Mouse (Mus musculus): ENCODE measurements at regions not wholly inside any gene's neighbourhood (a gene's known extent, or its start where the extent isn't known, plus 50 kb on each side); places are given as distances from the start of the nearest gene placed in this dataset.
"Not testable (repeated sequence)": the region's sequence is repeated elsewhere in the genome, so short reads cannot be mapped to it uniquely, and the experiment has no call there.

DNA sequence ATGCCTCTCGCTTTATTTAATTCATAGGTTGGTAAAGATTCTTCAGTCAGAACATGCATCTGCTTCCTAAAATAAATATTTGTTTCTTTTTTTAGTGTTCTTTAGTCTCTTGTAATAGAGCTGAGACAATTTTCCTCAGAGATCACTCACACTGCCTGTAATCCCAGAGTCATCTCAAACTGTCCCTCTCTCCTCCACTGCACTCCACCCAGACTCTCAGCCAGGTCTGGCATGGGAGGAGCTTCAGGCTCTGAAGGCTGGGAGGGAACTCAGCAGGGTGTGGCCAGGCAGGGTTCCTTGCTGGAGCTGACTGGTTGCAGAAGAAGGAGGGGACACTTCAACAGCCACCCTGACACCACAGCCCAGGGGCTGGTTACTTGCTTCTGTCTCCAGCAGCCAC, 524.8 kb downstream of the Dad1 start:
- not testable (repeated sequence) for DNase-seq (ENCODE audit: low spot score in 2 of 2)

- not testable (repeated sequence) for DNase-seq (ENCODE audit: low spot score in 2 of 2)
Observed at GRCm38 (mm10) chr14:53726914-53727313, 527.0 kb downstream of the Dad1 start.

- DNase-seq (ENCODE audit: low spot score in 2 of 2): not testable (repeated sequence)
Observed at GRCm38 (mm10) chr14:53723611-53724010, 530.3 kb downstream of the Dad1 start.

- DNase-seq (ENCODE audit: low spot score in 2 of 2): not testable (repeated sequence)
Observed at GRCm38 (mm10) chr14:53721901-53722300, 532.0 kb downstream of the Dad1 start.

GRCm38 (mm10) chr14:53709627-53710026, 544.3 kb downstream of the Dad1 start:
- DNase-seq (ENCODE audit: low spot score in 2 of 2): not testable (repeated sequence)

DNA sequence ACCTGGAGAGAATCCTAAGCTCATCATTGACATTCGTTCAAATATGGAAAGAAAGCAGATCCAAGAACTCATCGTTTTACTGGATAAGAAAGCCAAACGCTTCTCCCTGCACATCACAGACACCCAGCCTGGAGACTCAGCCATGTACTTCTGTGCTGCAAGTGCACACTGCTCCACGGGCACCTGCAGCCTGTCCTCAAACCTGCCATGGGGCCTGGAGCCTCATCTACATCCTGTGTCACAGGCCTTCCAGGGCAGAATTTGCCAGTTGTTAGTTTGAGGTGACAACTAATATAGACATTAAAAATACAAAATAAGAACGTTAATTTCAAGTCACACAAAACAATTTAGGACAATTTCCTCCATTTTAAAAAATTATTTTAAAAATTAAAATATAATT, 549.6 kb downstream of the Dad1 start:
- DNase-seq (ENCODE audit: low spot score in 2 of 2): not testable (repeated sequence)

DNA sequence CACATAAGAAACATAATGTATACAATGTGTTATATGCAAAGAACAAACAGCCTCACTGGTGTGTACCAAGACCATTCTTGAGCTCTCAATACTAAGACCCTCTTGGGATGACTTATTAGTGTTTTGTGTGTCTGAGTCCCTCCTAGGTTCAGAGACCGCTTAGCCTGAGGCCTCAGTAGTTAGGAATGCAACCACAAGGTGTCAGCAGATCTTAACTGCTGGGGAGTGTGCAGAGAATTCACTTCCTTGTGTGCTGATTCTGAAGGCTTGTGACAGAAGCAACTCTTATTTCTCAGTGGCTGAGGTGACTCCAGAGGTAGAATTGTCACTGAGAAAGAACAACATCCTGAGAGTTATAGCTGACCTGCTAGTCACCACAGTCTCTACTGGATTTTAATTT, 550.3 kb downstream of the Dad1 start:
- not testable (repeated sequence) for DNase-seq (ENCODE audit: low spot score in 2 of 2)

DNA sequence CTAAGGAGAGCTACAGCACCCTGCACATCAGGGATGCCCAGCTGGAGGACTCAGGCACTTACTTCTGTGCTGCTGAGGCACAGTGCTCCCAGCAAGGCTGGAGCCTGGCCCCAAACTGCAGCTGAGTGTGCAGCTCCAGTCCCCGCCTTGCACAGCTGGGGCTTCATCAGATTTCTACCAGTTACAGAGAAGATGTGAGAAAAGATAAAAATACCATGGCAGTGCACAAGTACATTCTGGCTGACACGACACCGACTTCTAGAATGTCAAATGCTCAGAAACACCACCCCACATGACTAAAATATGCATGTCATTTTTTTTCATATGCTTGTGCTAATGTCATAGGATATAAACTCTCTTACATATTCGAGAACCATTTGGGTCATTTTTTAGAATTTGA, 569.8 kb downstream of the Dad1 start:
- DNase-seq (ENCODE audit: low spot score in 2 of 2): not testable (repeated sequence)

DNA sequence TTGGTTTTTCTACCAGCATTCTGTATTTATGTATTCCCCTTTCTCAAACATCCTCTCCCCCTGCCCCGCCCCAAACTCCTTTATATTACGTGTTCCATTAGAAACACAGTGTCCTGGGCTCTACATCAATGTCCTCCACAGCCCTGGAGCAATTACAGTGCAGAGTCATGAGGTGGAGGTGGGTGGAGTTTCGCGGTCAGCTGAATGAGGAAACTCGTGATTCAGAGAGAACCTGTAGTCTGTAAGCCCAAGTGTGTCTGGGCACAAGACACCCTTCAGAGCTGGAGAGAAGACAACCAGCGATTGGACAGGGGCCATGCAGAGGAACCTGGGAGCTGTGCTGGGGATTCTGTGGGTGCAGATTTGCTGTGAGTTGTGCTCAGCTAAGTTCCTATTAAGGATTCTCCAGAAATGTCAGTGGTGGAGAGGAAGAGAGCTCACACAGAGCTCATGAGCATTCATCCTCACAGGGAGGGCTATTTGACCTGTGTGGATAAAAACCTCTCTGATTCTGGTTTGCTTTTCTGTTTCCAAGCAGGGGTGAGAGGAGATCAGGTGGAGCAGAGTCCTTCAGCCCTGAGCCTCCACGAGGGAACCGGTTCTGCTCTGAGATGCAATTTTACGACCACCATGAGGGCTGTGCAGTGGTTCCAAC, 570.4 kb downstream of the Dad1 start:
- not testable (repeated sequence) for DNase-seq (ENCODE audit: low spot score in 2 of 2)

GRCm38 (mm10) chr14:53682679-53683078, 571.2 kb downstream of the Dad1 start:
- not testable (repeated sequence) for DNase-seq (ENCODE audit: low spot score in 2 of 2)

GRCm38 (mm10) chr14:53681320-53681719, 572.6 kb downstream of the Dad1 start:
- not testable (repeated sequence) for DNase-seq (ENCODE audit: low spot score in 2 of 2)

- peak in 1 of 2 experiments; percentile 1 for DNase-seq (ENCODE audit: low spot score in 2 of 2)
Observed at GRCm38 (mm10) chr14:53665681-53666080, 588.2 kb downstream of the Dad1 start.

- DNase-seq (ENCODE audit: low spot score in 2 of 2): not testable (repeated sequence)
Observed at GRCm38 (mm10) chr14:53662700-53663355, 591.1 kb downstream of the Dad1 start.

- not testable (repeated sequence) for DNase-seq (ENCODE audit: low spot score in 2 of 2)
Observed at GRCm38 (mm10) chr14:53654669-53655068, 599.2 kb downstream of the Dad1 start.

- not testable (repeated sequence) for DNase-seq (ENCODE audit: low spot score in 2 of 2)
Observed at GRCm38 (mm10) chr14:53651061-53651460, 602.8 kb downstream of the Dad1 start.

- not testable (repeated sequence) for DNase-seq (ENCODE audit: low spot score in 2 of 2)
Observed at GRCm38 (mm10) chr14:53649189-53649588, 604.7 kb downstream of the Dad1 start.

GRCm38 (mm10) chr14:53640441-53640840, 613.5 kb downstream of the Dad1 start:
- DNase-seq (ENCODE audit: low spot score in 2 of 2): not testable (repeated sequence)

DNA sequence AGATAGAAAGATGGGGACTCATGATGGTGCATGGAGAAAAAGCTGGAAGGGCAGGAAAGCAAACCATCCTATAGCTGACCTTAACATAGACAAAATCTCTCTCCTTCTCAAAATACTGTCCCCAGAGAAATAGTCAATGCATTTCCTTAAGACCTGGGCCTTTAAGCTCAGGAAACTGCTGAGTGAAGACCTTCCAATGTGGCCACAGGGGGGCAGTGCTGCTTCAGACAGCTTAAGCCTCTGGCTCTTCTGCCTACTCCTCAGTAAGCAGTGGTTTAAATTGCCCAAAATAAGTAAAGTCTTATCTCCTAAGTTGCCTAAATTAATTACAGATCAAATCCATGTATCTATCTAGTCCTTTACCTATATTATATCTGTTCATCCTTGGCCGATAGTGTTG, 616.2 kb downstream of the Dad1 start:
- not testable (repeated sequence) for DNase-seq (ENCODE audit: low spot score in 2 of 2)

DNA sequence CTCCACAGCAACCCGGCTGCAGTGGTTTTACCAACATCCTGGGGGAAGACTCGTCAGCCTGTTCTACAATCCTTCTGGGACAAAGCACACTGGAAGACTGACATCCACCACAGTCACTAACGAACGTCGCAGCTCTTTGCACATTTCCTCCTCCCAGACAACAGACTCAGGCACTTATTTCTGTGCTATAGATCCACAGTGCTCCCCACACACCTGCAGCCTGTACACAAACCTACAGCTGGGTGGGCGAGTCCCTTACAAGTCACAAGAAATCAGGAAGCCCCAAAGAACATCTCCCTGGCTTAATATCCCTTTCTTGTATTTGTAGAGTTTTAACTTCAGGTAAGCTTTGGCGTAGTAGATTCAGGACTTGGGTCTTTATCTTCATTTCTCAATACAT, 618.7 kb downstream of the Dad1 start:
- not testable (repeated sequence) for DNase-seq (ENCODE audit: low spot score in 2 of 2)

DNA sequence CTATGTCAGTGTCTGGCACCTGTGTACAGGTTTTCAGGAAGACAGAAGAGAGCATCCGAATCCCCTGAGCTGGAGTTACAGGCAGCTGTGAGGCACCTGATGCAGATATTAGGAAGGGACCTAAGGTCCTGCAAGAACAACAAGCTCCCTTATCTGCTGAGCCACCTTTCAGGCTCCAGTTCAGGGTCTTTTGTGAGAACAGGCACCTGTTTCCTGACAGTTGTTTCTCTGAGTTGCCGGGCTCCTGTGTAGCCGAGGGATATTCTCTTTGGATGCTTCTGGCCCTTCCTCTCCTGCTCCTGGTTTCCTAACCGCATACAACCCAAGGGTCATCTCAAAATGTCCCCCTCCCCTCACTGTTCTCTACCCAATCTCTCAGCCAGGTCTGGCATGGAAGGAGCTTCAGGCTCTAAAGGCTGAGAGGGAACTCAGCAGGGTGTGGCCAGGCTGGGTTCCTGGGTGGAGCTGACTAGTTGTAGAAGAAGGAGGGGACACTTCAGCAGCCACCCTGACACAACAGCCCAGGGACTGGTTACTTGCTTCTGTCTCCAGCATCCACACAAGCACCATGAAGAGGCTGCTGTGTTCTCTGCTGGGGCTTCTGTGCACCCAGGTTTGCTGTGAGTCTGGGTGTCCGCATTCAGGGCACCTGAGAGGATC, 619.5 kb downstream of the Dad1 start:
- not testable (repeated sequence) for DNase-seq (ENCODE audit: low spot score in 2 of 2)

DNA sequence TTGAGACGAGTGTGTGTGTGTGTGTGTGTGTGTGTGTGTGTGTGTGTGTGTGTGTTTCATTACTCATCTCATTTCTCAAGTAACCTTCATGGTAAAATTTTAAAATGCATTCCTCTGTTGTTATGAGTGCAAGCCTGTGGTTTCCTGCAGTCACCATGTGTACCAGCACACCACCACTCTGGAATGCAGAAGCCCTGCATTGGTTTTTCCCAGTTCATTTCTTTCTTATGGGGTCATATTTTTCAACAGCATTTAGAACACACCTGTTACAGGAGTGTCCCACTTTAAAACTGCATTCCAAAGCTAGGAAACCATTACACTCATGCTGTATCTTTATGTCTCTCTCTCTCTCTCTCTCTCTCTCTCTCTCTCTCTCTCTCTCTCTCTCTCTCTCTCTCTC, 620.2 kb downstream of the Dad1 start:
- not testable (repeated sequence) for DNase-seq (ENCODE audit: low spot score in 2 of 2)

DNA sequence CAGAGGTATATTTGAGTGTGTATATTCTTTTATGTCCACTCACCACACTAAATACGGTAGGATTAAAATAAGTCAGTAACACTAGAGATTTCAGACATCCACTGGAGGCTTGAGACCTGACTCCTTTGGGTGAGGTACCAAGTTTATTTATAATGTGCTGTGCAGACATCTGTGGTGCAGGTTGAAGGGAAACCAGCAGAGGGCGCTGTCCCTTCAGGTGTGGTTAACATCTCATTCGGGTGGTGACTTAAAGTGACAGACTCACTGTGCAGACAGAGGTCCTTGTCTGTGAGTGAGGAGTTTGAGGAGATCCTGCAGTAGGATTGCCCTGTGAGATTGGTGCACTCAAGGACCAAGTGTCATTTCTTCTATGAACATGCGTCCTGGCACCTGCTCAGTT, 632.5 kb downstream of the Dad1 start:
- DNase-seq (ENCODE audit: low spot score in 2 of 2): not testable (repeated sequence)
